Mouse (Mus musculus): ENCODE data around the gene Nfatc2. TPM values are rescaled to one million over a fixed set of nuclear protein-coding genes. Genes with fewer than 3 reads are reported as not detected.

Gene Nfatc2
- polyA plus RNA-seq, 1 experiment: 7.8 TPM

DNA sequence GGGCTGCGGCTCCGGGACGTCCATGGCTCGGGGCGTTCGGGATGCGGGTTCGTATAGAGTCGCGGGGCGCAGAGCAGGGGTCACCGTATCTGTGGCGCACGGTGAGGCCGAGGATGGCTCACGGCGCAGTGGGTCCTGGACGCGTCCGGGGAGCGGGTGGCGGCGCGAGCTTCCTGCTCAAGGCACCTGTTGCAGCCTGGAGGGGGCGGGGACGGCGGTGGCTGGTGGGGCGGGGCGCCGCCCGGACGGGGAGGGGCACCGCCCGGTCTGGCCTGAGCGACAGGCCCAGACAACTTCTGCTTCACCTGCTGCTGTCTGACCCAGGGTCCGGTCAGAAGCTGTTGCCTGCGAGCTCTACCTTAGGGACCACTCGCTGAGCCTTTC lies 11.3 kb downstream of the Nfatc2 start:
- no peaks in the 10 kb centered on the region for H3K27me3 ChIP-seq (ENCODE audit: control insufficient read depth, insufficient read depth, low read length, poor library complexity, severe bottlenecking)
- peak overlapping the region; percentile 76 for H3K9ac ChIP-seq (ENCODE audit: low read depth, poor library complexity, severe bottlenecking)
- peaks cover 5% of the 10 kb centered on the region for H3K4me1 ChIP-seq (ENCODE audit: control insufficient read depth, insufficient read depth, low read length)
- no peaks in the 10 kb centered on the region for H3K36me3 ChIP-seq (ENCODE audit: control insufficient read depth, insufficient read depth, low read length, poor library complexity, severe bottlenecking)
- H3K4me3 ChIP-seq (ENCODE audit: low read depth, low read length): peak overlapping the region; percentile 92
- peak overlapping the region; percentile 82 for H3K27ac ChIP-seq (ENCODE audit: insufficient read depth, low read length)
- peak; percentile 62; the same call in 1 of the 2 replicates for TF ChIP-seq EP300 (IDR thresholded peaks at IDR 0.05; ENCODE audit: insufficient read depth, low read depth, low read length)
- peak; percentile 56 for TF ChIP-seq POLR2A (IDR thresholded peaks at IDR 0.05; ENCODE audit: insufficient read depth, low read length)
- TF ChIP-seq CTCF (IDR thresholded peaks at IDR 0.05; ENCODE audit: low read depth, low read length): no peak
- H3K9me3 ChIP-seq (replicated peaks; ENCODE audit: control insufficient read depth, insufficient read depth, low read length, poor library complexity, severe bottlenecking): no peaks in the 10 kb centered on the region

DNA sequence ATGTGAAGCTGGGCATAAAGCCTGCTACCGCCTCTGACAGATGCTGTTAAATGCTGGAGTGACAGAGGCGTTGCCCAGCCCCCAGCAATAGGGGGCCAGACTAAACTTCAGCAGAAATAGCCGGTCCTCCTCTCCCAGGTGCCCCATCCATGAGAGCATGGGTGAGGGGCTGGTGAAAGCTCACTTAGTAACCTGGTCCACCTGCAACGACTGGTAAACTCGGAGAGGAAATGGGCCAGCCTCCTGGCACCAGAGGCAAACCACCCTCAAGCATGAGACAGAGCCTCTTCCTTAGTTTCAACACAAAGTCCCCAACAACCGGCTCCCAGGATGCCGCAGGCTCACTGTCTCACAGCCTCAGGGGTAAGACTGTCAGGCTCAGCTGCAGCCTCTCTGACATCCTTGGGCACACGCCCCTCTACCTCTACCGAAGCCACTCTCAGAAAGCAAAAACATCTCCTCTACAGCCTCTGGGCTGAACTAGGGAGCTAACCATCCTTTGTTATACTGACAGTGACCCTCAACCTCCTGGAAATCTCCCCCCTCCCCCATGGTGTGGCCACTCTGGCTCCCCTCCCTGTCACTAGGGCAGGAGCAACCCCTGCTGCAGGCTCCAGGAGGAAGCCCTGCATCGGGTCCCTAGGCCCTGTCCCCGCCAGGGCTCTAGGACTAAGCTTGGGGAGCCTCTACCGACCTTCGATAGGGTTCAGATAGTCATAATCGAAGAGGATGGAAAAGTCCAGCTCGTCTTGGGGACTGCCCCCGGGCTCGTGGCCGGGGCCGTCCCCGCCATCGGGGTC lies 11.9 kb downstream of the Nfatc2 start:
- Histone ChIP-seq H3K4me3 (ENCODE audit: low read depth, low read length) (peak overlapping the region; percentile 92), H3K36me3 (ENCODE audit: control insufficient read depth, insufficient read depth, low read length, poor library complexity, severe bottlenecking) (no peaks in the 10 kb centered on the region), H3K27ac (ENCODE audit: insufficient read depth, low read length) (no peak overlapping the region), H3K4me1 (ENCODE audit: control insufficient read depth, insufficient read depth, low read length) (peaks cover 5% of the 10 kb centered on the region), H3K9ac (ENCODE audit: low read depth, poor library complexity, severe bottlenecking) (peak overlapping the region; percentile 76), H3K9me3 (replicated peaks; ENCODE audit: control insufficient read depth, insufficient read depth, low read length, poor library complexity, severe bottlenecking) (no peaks in the 10 kb centered on the region), H3K27me3 (ENCODE audit: control insufficient read depth, insufficient read depth, low read length, poor library complexity, severe bottlenecking) (no peaks in the 10 kb centered on the region)
- TF ChIP-seq CTCF (IDR thresholded peaks at IDR 0.05; ENCODE audit: low read depth, low read length) (no peak), POLR2A (IDR thresholded peaks at IDR 0.05; ENCODE audit: insufficient read depth, low read length) (no peak), EP300 (IDR thresholded peaks at IDR 0.05; ENCODE audit: insufficient read depth, low read depth, low read length) (no peak)

DNA sequence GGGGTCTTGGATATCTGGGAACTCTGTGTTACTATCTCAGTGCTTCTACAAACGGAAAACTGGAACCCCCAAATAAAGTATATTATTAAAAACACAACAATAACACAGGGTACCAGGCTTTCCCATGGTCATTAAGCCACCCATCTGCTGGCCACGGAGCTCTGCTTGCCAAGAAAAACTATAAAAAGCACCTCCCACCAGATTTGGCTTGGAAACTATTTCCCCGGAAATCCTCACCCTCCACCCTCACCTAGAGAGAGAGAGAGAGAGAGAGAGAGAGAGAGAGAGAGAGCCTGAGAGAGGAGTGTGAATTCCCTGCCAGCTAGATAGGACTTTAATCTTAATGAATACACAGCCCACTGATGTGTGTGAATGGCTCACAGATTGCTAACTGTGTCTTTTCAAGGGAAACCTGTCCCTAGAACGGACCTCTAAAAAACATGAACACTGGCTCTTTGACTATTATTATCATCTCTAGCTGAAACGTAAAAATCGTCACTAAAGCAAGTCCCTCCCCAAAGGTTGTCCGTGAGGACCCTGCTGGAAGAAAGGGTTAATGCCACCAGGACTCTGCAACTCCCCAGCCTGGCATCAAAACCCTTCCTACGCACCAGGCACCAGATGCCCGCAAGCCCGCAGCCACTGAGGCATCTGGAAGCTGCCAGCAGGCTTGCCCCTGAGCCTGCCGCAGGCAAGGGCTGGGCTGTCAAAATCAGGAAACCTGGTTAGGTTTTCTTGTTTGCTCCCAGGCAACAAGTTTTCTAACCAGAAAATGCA lies 12.7 kb downstream of the Nfatc2 start:
- no peaks in the 10 kb centered on the region for H3K9me3 ChIP-seq (replicated peaks; ENCODE audit: control insufficient read depth, insufficient read depth, low read length, poor library complexity, severe bottlenecking)
- no peaks in the 10 kb centered on the region for H3K27me3 ChIP-seq (ENCODE audit: control insufficient read depth, insufficient read depth, low read length, poor library complexity, severe bottlenecking)
- H3K9ac ChIP-seq (ENCODE audit: low read depth, poor library complexity, severe bottlenecking): no peak overlapping the region
- no peak overlapping the region for H3K4me3 ChIP-seq (ENCODE audit: low read depth, low read length)
- peaks cover 5% of the 10 kb centered on the region for H3K4me1 ChIP-seq (ENCODE audit: control insufficient read depth, insufficient read depth, low read length)
- no peak for TF ChIP-seq EP300 (IDR thresholded peaks at IDR 0.05; ENCODE audit: insufficient read depth, low read depth, low read length)
- no peak for TF ChIP-seq CTCF (IDR thresholded peaks at IDR 0.05; ENCODE audit: low read depth, low read length)
- TF ChIP-seq POLR2A (IDR thresholded peaks at IDR 0.05; ENCODE audit: insufficient read depth, low read length): no peak
- H3K27ac ChIP-seq (ENCODE audit: insufficient read depth, low read length): no peak overlapping the region
- no peaks in the 10 kb centered on the region for H3K36me3 ChIP-seq (ENCODE audit: control insufficient read depth, insufficient read depth, low read length, poor library complexity, severe bottlenecking)

- TF ChIP-seq CTCF (IDR thresholded peaks at IDR 0.05; ENCODE audit: low read depth, low read length): no peak
- no peak for TF ChIP-seq EP300 (IDR thresholded peaks at IDR 0.05; ENCODE audit: insufficient read depth, low read depth, low read length)
- no peak for TF ChIP-seq POLR2A (IDR thresholded peaks at IDR 0.05; ENCODE audit: insufficient read depth, low read length)
- no peaks in the 10 kb centered on the region for H3K9me3 ChIP-seq (replicated peaks; ENCODE audit: control insufficient read depth, insufficient read depth, low read length, poor library complexity, severe bottlenecking)
- no peak overlapping the region for H3K4me3 ChIP-seq (ENCODE audit: low read depth, low read length)
- H3K27me3 ChIP-seq (ENCODE audit: control insufficient read depth, insufficient read depth, low read length, poor library complexity, severe bottlenecking): no peaks in the 10 kb centered on the region
- H3K27ac ChIP-seq (ENCODE audit: insufficient read depth, low read length): no peak overlapping the region
- H3K36me3 ChIP-seq (ENCODE audit: control insufficient read depth, insufficient read depth, low read length, poor library complexity, severe bottlenecking): no peaks in the 10 kb centered on the region
- no peak overlapping the region for H3K9ac ChIP-seq (ENCODE audit: low read depth, poor library complexity, severe bottlenecking)
- peaks cover 5% of the 10 kb centered on the region for H3K4me1 ChIP-seq (ENCODE audit: control insufficient read depth, insufficient read depth, low read length)
Observed at GRCm38 (mm10) chr2:168587159-168587558, 14.3 kb downstream of the Nfatc2 start.

DNA sequence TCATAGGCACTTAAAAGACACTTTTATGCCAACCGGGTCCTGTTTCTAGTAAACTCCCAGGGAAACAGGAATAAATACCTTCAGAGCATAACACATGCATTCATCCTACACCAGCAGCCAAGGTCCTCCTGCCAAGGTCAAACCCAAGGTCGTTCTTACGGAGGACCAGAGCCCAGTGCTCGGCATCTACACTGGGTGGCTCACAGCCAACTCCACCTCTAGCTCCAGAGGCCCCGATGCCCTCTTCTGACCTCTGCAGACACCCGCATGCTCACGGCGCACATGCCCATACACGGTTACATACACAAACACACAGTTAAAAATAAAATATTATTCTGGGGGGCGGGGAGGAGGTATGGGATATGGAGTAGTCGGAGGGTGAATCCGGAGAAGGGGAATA lies 14.9 kb downstream of the Nfatc2 start:
- no peaks in the 10 kb centered on the region for H3K36me3 ChIP-seq (ENCODE audit: control insufficient read depth, insufficient read depth, low read length, poor library complexity, severe bottlenecking)
- H3K4me3 ChIP-seq (ENCODE audit: low read depth, low read length): no peak overlapping the region
- TF ChIP-seq CTCF (IDR thresholded peaks at IDR 0.05; ENCODE audit: low read depth, low read length) (no peak), EP300 (IDR thresholded peaks at IDR 0.05; ENCODE audit: insufficient read depth, low read depth, low read length) (no peak), POLR2A (IDR thresholded peaks at IDR 0.05; ENCODE audit: insufficient read depth, low read length) (no peak)
- H3K4me1 ChIP-seq (ENCODE audit: control insufficient read depth, insufficient read depth, low read length): peaks cover 5% of the 10 kb centered on the region
- no peaks in the 10 kb centered on the region for H3K9me3 ChIP-seq (replicated peaks; ENCODE audit: control insufficient read depth, insufficient read depth, low read length, poor library complexity, severe bottlenecking)
- no peaks in the 10 kb centered on the region for H3K27me3 ChIP-seq (ENCODE audit: control insufficient read depth, insufficient read depth, low read length, poor library complexity, severe bottlenecking)
- no peak overlapping the region for H3K27ac ChIP-seq (ENCODE audit: insufficient read depth, low read length)
- no peak overlapping the region for H3K9ac ChIP-seq (ENCODE audit: low read depth, poor library complexity, severe bottlenecking)

DNA sequence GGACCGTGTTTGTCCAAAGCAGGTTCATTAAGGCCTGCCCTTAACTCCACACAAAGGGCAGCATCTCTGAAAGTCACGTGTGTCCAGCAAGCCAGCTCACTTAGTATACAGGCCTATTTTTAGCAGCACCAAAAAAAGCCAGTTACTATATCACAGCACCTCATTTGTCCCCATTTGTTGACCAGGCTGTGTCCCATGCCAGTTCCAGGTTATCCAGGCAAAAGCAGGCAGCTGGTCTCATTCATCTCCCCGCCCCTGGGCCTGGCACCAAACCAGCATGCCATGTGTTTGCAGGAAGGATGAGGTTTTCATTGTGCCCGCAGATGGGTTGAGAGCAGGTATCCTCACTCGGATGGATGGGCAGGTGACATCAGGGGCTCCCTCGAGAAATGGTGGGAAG lies 16.6 kb downstream of the Nfatc2 start:
- TF ChIP-seq POLR2A (IDR thresholded peaks at IDR 0.05; ENCODE audit: insufficient read depth, low read length): no peak
- TF ChIP-seq CTCF (IDR thresholded peaks at IDR 0.05; ENCODE audit: low read depth, low read length): no peak
- no peak for TF ChIP-seq EP300 (IDR thresholded peaks at IDR 0.05; ENCODE audit: insufficient read depth, low read depth, low read length)
- H3K9me3 ChIP-seq (replicated peaks; ENCODE audit: control insufficient read depth, insufficient read depth, low read length, poor library complexity, severe bottlenecking): no peaks in the 10 kb centered on the region
- H3K36me3 ChIP-seq (ENCODE audit: control insufficient read depth, insufficient read depth, low read length, poor library complexity, severe bottlenecking): no peaks in the 10 kb centered on the region
- no peak overlapping the region for H3K27ac ChIP-seq (ENCODE audit: insufficient read depth, low read length)
- H3K27me3 ChIP-seq (ENCODE audit: control insufficient read depth, insufficient read depth, low read length, poor library complexity, severe bottlenecking): no peaks in the 10 kb centered on the region
- no peak overlapping the region for H3K4me3 ChIP-seq (ENCODE audit: low read depth, low read length)
- no peak overlapping the region for H3K9ac ChIP-seq (ENCODE audit: low read depth, poor library complexity, severe bottlenecking)
- peaks cover 5% of the 10 kb centered on the region for H3K4me1 ChIP-seq (ENCODE audit: control insufficient read depth, insufficient read depth, low read length)

All from ES-Bruce4 (cell line).